Mouse (Mus musculus): ENCODE measurements around the gene Ms4a6b.

DNA sequence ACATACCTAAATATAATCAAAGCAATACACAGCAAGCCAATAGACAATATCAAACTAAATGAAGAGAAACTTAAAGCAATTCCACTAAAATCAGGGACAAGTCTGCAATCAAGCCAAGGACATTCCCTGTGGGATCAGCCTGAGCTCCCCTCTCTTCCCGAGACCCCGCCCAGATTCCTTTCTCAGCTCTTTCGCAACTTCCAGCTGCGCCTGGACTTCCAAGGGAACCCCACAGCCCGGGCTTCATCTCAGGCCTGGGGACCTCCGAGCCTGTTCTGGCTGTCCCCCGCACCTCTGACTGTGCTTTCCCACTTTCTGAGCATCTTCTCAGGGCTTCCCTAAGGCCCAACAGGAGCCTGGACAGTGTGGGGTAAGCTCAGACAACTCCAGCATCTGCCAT lies 20.3 kb downstream of the Ms4a6b start, which contains the start of gene Ms4a4d:
- no peak for TF ChIP-seq POLR2A (IDR thresholded peaks at IDR 0.05; ENCODE audit: control insufficient read depth, extremely low read depth, insufficient read depth, low read length, poor library complexity)
- no peak for TF ChIP-seq CTCF (IDR thresholded peaks at IDR 0.05; ENCODE audit: borderline replicate concordance, control insufficient read depth, extremely low read depth, insufficient read depth, low read length, poor library complexity)
